Mouse (Mus musculus): Measurements from ENCODE around the gene Polr2h. TPM values are rescaled to one million over a fixed set of nuclear protein-coding genes. Genes with fewer than 3 reads are reported as not detected.
"Not testable (repeated sequence)": the region's sequence is repeated elsewhere in the genome, so short reads cannot be mapped to it uniquely, and the experiment has no call there.

The Polr2h gene
- 10 to 100 TPM; 21.5 to 26.2 TPM for total RNA-seq (2021)
- long read RNA-seq, transcript Polr2h-201 (5 exons, 950 nt): major isoform, 9 of 15 reads
- long read RNA-seq, partial matches to known transcripts: 2 of 15 reads
- long read RNA-seq, other reads (novel, unspliced or antisense): 1 of 15 reads

DNA sequence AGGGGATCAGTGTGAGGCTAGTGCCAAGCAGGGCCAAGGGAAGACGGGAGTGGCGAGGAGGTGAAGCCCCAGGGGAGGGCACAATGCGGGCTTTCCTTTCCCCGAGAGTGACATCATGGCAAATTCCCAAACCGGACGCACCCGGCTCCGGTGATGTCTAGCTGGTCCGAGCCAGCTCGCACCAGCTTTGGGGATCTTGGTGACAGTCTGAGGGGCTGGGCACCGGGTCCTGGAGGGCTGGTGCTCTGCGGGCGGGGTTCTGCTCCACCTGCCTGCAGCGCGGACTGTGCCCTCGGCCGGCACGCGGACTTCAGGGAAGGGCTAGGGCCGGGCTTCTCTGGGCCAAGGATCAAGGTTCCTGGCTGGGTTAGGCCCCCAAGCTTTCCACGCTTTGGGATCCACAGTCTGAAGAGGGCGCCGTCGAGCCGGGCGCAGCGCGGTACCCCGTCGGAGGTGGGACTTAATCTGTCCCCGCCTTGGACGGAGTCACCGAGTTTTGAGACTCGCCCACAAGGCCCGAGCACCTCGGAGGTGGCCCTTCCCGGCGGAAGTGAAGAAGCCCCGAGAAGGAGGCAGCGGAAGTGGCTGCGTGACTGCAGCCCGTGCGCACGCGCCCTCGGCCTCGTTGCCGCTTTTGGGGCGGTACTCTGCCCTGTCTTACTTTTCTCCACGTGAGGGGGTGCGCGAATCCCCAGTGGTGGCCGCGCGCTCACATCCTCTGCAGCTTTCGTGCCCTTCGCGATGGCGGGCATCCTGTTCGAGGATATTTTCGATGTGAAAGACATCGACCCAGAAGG is at the start of gene Polr2h, which contains the start of gene Clcn2:
Polr2h (plus strand) TSS at position 485 of the 797 bp plus-strand sequence.
Clcn2 (minus strand) TSS at position 566 of the 797 bp plus-strand sequence.
- peak; percentile 97 to 98 for DNase-seq (ENCODE audit: low spot score in 2 of 2)

GRCm38 (mm10) chr16:20668013-20668412 is 49.5 kb upstream of the Polr2h start, which contains the start of gene Eif4g1:
TSS of gene Eif4g1 (plus strand) at chr16:20668313.
- not testable (repeated sequence) for DNase-seq (ENCODE audit: low spot score in 2 of 2)

DNA sequence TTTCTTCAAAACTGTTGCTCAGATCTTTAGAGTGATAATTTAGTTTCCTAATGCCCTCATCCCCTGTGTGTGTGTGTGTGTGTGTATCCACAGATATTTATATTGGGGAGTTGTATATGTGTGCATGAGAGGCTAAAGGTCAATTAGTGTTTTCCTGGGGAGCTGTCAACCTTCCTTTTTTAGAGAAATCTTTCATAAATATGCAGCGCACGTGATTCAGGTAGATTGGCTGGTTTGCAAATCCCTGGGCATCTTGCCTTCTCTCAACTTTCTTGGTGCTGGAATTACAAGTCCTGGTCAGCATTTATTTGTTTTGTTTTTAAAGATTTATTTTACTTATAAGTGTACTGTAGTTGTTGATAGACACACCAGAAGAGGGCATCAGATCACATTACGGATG is 47.2 kb upstream of the Polr2h start:
- no peak for DNase-seq (ENCODE audit: low spot score in 2 of 2)

DNA sequence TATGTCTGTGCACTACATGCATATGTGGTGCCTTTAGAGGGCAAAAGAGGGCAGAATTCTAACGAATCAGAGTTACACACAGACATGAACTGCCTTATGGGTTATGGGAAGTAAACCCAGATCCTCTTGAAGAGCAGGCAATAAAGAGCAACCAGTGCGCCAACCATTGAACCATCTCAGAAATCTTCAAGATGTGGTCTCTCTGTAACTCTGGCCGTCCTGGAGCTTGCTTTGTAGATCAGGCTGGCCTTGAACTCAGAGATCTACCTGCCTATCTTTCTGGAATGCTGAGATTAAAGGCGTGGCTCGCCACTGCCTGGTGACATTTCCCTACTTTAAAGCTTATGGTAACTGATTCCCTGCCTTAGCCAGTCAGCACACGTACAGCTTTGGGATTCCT is 45.6 kb upstream of the Polr2h start:
- DNase-seq (ENCODE audit: low spot score in 2 of 2): no peak

- DNase-seq (ENCODE audit: low spot score in 2 of 2): peak; percentile 94 to 96
These were observed 45.0 kb upstream of the Polr2h start for GRCm38 (mm10) chr16:20672500-20672902.

DNA sequence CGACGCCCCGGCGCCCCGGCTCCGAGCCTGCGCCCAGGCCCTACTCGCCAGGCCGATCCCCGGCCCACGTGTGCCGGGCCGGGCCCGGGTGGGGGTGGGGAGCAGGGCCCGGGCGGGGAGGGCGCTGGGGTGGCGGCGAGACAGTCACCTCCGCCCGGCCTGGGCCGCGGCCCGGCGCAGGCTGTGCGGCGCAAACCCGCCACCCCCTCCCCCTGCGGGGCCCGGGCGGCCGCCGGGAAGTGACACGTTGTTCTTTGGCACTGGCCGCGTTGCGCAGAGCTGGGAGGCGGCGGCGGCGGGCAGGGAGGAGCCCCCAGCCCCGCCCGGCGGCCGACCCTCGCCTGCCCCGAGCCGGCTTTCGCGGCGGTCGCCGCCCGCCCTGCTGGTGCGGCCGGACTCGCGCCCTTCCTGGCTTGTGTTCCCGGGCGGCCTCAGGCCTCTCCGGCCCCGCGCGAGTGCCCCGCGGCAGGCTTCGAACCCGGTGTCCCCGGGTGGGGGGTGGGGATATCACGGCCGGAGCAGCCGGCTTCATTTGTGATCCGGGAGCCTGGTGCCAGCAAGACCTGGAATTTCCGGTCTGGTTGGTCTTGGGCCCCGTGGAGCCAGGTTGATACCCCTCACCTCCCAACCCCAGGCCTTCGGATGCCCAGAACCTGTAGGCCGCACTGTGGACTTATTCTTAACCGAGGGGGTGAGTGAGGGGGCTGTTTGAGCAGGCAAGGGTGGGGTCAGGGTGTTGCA is 44.3 kb upstream of the Polr2h start:
- peak in 1 of 2 experiments; percentile 40 for DNase-seq (ENCODE audit: low spot score in 2 of 2)

- no peak for DNase-seq (ENCODE audit: low spot score in 2 of 2)
These were observed 43.7 kb upstream of the Polr2h start for GRCm38 (mm10) chr16:20673706-20674303.

DNA sequence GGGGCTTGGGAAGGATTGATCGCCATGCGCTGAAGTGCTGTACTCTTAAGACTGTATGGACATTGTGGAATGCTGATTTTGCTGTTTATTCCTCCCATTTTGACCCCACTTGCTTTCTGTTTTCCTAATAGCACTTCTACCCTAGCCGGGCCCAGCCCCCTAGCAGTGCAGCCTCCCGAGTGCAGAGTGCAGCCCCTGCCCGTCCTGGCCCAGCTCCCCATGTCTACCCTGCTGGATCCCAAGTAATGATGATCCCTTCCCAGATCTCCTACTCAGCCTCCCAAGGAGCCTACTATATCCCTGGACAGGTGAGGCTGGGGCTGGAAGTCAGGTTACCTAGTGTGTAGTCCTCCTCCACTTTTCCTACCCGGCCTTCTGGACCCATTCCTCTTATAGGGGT is 42.3 kb upstream of the Polr2h start:
- no peak for DNase-seq (ENCODE audit: low spot score in 2 of 2)

- DNase-seq (ENCODE audit: low spot score in 2 of 2): no peak
These were observed 40.8 kb upstream of the Polr2h start for GRCm38 (mm10) chr16:20676702-20677101.

- no peak for DNase-seq (ENCODE audit: low spot score in 2 of 2)
These were observed 40.1 kb upstream of the Polr2h start for GRCm38 (mm10) chr16:20677380-20677779.

- peak; percentile 65 to 85 for DNase-seq (ENCODE audit: low spot score in 2 of 2)
These were observed 39.3 kb upstream of the Polr2h start for GRCm38 (mm10) chr16:20677974-20678675.

DNA sequence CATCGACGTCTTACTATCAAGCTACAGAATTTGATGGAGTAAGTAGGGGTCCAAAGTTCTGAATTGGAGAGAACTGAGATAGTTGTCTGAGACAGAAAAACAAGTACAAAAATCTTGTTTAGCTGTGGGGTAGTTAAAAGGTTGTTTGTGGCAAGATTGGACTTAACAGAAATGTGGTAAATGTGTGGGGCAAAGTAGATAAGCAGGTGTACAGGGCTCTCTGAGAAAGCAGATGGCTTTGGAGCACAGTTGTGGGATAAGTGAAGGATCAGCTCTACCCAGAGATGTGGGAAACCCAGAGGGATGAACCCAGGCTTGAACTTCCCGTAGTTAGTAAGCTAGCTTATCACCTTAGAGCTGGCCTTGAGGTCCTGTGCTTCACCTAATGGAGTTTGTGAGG is 26.7 kb upstream of the Polr2h start:
- DNase-seq (ENCODE audit: low spot score in 2 of 2): no peak

DNA sequence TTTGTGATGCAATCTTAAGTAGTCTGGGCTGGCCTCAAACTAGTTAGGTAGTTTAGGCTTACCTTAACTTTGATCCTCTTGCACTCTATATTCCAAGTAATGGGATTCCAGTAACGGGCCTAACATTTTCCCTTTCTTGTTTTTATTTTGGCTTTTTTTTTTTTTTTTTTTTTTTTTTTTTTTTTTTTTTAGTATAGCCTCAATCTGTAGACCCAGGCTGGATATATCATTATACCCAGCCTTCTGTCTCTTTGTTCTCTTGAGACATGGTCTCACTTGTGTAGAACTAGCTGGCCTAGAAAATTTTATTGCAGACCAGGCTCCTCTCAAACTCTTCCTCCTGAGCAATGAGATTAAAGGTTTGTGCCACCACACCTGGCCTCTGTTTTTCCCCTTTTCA is 25.8 kb upstream of the Polr2h start:
- DNase-seq (ENCODE audit: low spot score in 2 of 2): no peak

DNA sequence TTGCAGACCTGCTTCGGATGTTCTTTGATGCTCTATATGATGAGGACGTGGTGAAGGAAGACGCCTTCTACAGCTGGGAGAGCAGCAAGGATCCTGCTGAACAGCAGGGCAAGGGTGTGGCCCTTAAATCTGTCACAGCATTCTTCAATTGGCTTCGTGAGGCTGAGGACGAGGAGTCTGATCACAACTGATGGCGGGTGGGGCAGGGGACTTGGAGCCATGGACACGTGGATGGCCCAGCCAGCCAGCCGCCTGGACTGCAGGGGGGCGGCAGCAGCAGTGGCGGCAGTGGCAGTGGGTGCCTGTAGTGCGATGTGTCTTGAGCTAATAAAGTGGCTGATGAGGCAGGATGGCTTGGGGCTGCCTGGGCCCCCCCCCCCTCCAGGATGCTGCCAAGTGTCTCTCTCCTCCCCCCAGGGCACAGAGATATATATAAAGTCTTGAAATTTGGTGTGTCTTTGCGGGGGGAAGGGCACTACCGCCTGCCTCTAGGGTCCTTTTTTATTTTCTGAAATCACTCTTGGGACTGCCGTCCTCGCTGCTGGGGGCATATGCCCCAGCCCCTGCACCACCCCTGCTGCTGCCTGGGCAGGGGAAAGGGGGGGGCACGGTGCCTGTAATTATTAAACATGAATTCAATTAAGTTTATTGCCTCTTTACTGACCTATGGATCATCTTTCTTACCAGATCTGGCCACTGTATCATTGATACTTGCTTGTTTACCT is 25.1 kb upstream of the Polr2h start:
- DNase-seq (ENCODE audit: low spot score in 2 of 2): peak in 1 of 2 experiments; percentile 11

DNA sequence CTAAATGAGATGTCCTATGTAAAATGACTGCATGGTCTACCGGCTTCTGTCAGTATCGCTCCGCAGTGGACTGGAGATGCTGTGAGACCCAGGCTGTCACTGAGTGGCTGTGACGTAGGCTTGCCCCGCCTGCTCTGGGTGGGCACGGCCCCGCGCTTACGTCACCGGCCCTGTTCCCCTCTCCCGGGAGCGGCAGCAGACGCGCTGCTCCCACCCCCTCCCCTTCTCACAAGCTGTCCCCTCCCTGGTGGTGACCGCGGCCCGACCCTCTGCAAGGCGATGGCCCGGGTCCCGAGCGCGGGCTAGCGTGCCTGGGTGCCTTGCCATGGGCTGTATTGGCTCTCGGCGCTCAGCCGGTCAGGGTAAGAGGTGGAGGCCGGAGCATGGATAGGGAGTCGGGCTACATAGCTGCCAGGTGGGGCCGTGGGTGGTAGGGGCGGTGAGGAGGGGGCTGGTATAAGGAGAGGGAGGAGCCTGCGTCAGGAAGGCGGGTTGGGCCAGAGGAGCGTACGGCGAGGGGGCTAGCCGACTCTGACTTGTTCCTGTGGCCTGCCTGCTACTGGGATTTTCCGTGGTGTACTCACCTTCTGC is 24.3 kb upstream of the Polr2h start, which contains the start of gene Fam131a:
Fam131a (plus strand) TSS at position 131 of the 591 bp plus-strand sequence.
- DNase-seq (ENCODE audit: low spot score in 2 of 2): peak; percentile 95 to 97

DNA sequence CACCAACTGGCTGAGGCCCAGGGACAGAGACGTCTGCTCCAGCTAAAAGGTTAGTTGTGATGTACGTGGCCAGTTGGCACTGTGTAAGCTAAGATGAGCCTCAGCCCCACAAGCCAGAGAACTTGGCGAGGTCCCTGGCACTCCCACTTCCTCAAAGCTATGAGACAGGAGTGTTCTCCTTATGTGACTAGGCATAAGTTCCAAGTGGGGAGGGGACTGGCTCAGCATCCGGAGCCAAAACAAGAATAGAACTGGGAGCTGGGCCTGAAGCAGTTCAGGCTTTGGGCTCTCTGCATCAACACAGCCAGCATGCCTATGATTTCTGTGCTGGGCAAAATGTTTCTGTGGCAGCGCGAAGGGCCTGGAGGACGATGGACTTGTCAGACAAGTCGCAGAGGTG is 22.7 kb upstream of the Polr2h start:
- peak; percentile 82 to 89 for DNase-seq (ENCODE audit: low spot score in 2 of 2)

DNA sequence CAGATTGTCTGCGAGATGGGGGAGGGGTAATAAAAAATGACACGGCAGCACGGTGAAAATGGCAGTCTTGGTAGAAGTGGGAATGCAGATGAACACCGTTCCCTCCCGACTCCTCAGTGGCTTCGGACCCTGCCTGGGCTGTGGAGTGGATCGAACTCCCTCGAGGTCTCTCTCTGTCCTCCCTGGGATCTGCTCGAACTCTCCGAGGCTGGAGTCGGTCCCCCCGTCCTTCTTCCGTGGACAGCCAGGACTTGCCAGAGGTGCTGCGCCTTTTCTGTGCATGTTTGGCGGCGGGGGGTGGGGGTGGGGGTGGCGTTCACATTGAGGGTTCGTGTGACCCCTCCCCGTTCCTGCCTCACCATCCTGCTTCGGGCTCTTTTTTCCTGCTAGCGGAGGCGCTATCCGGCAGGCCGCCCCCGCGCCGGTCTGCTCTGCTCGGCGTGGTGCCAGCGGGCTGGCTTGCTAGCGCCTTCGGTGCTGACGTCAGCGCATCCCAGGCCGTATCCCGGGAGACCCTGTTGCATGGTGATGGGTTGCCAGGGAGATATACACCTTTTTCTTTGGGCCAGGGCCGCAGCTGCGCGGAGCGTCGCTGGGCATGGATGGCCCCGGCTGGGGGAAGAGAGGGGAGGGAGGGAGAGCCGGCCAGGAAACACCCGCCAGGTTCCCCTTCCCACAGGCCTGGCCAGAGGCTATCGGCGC is 21.7 kb upstream of the Polr2h start:
- DNase-seq (ENCODE audit: low spot score in 2 of 2): peak; percentile 98 to 100

DNA sequence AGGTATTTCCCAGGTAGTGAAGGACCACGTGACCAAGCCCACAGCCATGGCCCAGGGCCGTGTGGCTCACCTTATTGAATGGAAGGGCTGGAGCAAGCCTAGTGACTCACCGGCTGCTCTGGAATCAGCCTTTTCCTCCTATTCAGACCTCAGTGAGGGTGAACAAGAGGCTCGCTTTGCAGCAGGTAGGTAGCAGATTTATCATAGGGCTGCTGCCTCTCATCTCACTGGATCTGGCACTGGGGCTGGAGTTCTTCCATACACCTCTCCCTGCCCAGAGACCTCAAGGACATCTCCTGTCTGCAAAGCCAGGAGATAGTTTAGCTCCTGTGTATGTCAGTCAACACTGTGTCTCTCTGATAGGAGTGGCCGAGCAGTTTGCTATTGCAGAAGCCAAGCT is 18.2 kb upstream of the Polr2h start:
- DNase-seq (ENCODE audit: low spot score in 2 of 2): no peak

GRCm38 (mm10) chr16:20700036-20700435 is 17.4 kb upstream of the Polr2h start:
- DNase-seq (ENCODE audit: low spot score in 2 of 2): peak in 1 of 2 experiments; percentile 17

Measured in layer of hippocampus, adult 18-20 months (tissue).